Mouse (Mus musculus) spleen, postnatal 36 days (tissue): ENCODE measurements around the gene Tmem176b.
"Not testable (repeated sequence)": the region's sequence is repeated elsewhere in the genome, so short reads cannot be mapped to it uniquely, and the experiment has no call there.

ENCODE experiments used
- DNase-seq, 2 experiments: peaks; one replicate each; pipeline ENCODE4 v3.0.0; 2022; ENCODE audit warnings: low spot score in 2 of 2, mixed read lengths in 1 of 2

Gene Tmem176b

GRCm38 (mm10) chr6:48840973-48841625, at the start of gene Tmem176b:
Gene Tmem176b (minus strand): TSS chr6:48841496.
- DNase-seq: peak; percentile 60 to 62

- no peak for DNase-seq
Measured at GRCm38 (mm10) chr6:48876510-48877135, 35.3 kb upstream of the Tmem176b start.

- no peak for DNase-seq
Measured at GRCm38 (mm10) chr6:48875515-48875914, 34.2 kb upstream of the Tmem176b start.

- no peak for DNase-seq
Measured at GRCm38 (mm10) chr6:48874576-48874975, 33.3 kb upstream of the Tmem176b start.

GRCm38 (mm10) chr6:48872596-48872995, 31.3 kb upstream of the Tmem176b start, which contains the start of gene Aoc1:
Gene Aoc1 (plus strand): TSS chr6:48872896.
- no peak for DNase-seq

GRCm38 (mm10) chr6:48869774-48870173, 28.5 kb upstream of the Tmem176b start:
- DNase-seq: no peak

GRCm38 (mm10) chr6:48867158-48867557, 25.9 kb upstream of the Tmem176b start:
- DNase-seq: no peak

GRCm38 (mm10) chr6:48866355-48866950, 25.2 kb upstream of the Tmem176b start:
- not testable (repeated sequence) for DNase-seq

- no peak for DNase-seq
Measured at GRCm38 (mm10) chr6:48865152-48865745, 24.0 kb upstream of the Tmem176b start.

GRCm38 (mm10) chr6:48864723-48865122, 23.4 kb upstream of the Tmem176b start:
- DNase-seq: no peak

GRCm38 (mm10) chr6:48864181-48864580, 22.9 kb upstream of the Tmem176b start:
- DNase-seq: no peak

- DNase-seq: no peak
Measured at GRCm38 (mm10) chr6:48863488-48863887, 22.2 kb upstream of the Tmem176b start.

- DNase-seq: no peak
Measured at GRCm38 (mm10) chr6:48862816-48863215, 21.5 kb upstream of the Tmem176b start.

GRCm38 (mm10) chr6:48861616-48862280, 20.5 kb upstream of the Tmem176b start:
- DNase-seq: no peak

- DNase-seq: no peak
Measured at GRCm38 (mm10) chr6:48860851-48861250, 19.6 kb upstream of the Tmem176b start.

- peak; percentile 27 to 34 for DNase-seq
Measured at GRCm38 (mm10) chr6:48860130-48860815, 19.0 kb upstream of the Tmem176b start.

GRCm38 (mm10) chr6:48857613-48858302, 16.5 kb upstream of the Tmem176b start:
- no peak for DNase-seq

GRCm38 (mm10) chr6:48854155-48854554, 12.9 kb upstream of the Tmem176b start:
- no peak for DNase-seq

- no peak for DNase-seq
Measured at GRCm38 (mm10) chr6:48851820-48852491, 10.7 kb upstream of the Tmem176b start.

- DNase-seq: no peak
Measured at GRCm38 (mm10) chr6:48845086-48845485, 3.8 kb upstream of the Tmem176b start.
